Mouse (Mus musculus): Measurements from ENCODE around the gene Pde4dip.

The Pde4dip gene

DNA sequence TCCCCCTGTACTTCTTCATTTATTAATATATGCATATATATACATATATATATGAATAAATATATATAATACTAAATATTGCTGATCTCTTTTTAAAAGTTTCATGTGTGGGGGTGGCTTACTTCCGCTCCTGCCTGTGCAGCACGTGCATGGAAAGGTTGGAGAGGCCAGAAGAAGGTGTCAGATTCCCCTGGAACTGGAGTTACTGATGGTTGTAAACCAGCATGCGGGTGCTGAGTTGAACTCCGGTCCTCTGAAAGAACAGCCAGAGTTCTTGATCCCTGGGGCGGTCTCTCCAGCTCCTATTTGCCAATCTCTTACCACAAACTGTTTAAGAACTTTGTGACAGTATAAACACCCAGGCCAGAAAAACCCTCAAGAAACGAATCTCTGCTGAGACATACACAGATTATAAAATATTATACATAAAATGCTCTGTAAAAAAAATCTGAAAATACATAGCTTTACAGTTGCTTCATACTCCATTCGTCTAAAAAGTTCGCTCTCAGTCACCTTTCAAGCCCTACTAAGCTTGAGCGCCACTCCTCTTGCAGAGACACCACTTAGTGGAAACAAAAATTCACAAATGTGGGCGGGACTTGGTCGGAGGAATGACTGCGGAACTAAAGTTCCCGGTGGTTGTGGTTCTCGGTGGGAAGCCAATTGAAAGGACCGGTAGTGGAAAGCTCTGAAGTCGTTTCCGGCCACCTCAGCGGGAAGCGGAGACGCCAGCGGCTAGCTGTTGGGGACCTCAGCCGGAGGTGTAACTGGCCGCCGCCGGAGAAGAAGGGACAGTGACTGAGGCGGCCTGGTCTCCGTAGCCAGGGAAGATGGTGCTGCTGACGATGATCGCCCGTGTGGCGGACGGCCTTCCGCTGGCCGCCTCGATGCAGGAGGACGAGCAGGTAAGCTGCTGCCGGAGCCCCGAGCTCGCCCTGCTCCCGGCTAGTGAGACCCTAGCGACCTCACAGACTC lies 12.3 kb upstream of the Pde4dip start, which contains the start of gene Sec22b:
Sec22b (plus strand) TSS at position 675 of the 975 bp plus-strand sequence.
- DNase-seq (ENCODE audit: low spot score in 2 of 2), result peak; percentile 79 to 86

DNA sequence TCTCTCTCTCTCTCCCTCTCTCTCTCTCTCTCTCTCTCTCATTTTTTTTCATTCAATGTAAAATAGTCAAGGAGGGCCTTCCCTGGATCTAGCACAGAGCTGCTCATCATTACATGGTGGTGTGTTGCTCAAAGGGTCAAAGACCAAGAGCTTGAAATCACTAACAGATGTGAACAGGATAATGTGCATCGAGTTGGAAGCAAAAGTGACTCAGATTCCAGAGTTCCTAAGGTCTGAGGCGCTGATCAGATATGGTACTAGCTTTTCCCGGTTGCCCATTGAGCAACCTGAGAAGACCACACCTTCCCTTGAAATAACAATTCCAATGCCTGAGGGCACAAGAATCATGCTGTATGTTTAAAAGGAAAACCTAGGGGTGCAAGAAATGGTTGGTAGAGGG lies 9.9 kb upstream of the Pde4dip start:
- no peak for DNase-seq (ENCODE audit: low spot score in 2 of 2)

DNA sequence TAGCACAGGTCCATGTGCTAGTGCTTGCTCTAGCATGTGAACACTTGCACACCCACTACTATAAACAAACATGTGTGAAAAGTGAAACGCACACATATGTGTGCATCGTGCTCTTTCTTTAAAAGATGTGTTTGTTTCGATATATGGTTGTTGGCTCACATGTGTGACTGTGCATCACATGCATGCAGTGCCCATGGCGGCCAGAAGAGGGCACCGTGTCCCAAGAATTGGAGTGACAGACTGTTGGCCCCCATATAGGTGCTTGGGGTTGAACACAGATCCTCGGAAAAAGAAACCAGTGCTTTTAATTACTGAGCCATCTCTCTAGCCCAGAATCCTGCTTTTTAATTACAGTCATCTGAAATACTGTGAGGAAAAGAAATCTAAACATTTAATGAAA lies 6.2 kb upstream of the Pde4dip start:
- no peak for DNase-seq (ENCODE audit: low spot score in 2 of 2)

DNA sequence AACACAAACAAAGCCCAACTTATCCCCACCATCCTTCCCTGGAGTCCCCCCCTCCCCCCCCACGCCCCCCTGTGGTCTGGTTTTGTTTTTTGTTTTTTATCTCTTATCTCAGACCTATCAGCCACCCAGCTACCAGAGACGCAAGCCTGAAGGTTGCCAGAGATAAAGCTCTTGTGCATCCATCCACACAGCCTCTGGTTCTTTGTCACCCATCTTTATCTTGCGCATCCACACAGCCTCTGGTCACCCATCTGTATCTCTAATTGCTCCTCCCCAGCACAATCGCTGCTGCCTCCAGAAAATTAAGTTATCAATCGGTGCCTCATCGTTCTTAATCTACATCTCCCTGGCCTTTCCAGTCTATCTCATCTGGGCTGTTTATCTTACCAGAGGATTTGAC lies 1.7 kb upstream of the Pde4dip start:
- DNase-seq (ENCODE audit: low spot score in 2 of 2), result no peak

DNA sequence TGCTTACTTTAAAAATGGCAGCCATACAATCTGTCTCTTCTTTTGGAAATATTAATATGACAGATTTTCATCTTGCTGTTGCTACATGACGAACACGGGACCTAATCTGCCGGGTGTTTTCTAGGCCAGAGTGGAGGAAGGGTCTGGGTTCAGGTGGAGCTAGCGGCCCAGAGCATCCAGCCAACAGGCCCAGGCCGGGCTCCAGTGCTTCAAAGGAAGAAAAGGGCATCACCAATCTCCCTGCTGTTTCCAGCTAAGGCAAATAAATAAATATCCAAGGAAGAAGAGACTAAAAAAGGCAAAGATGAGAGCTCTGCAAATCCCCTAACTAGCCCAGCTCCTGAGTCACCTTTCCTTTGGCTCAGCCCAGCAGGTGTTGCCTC lies 731 bp downstream of the Pde4dip start:
- DNase-seq (ENCODE audit: low spot score in 2 of 2), result no peak

DNA sequence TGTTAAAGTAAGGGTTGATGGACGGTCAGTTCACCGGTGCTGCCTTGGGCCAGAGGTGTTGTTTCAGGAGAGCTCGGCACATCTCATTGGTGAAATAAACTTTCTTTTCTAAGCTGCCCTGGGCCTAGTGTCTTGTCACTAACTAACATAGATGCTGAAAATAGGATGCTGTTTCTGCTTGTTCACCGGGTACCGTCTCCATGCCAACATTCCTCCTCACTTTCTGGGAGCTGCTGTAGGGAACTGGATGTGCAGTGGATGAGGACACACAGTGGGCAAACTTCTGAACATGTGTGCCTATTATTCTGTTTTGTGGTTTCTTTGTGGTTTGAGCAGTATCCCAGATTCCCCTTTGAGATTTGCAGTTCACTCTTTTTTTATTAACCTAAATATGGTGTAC lies 6.9 kb downstream of the Pde4dip start:
- DNase-seq (ENCODE audit: low spot score in 2 of 2), result peak in 1 of 2 experiments; percentile 64

DNA sequence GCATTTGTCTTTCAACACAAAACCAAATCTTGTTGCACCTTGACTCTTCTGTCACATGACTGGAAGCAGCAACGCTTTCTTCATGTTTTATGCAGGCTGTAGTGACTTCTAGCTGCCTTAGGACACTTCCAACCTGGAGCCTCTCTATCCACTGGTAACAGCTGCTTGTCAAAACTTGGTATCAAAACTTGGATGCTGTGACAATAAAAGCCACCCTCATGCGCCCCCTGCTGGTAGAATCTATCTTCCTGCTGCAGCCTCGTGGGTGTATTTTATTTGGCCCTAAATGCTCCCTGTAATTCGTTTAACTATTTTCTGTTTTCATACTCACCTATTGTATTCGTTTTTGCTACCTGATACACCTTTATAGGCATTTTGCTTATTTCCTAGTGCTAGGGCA lies 9.3 kb downstream of the Pde4dip start:
- DNase-seq (ENCODE audit: low spot score in 2 of 2), result peak in 1 of 2 experiments; percentile 58

DNA sequence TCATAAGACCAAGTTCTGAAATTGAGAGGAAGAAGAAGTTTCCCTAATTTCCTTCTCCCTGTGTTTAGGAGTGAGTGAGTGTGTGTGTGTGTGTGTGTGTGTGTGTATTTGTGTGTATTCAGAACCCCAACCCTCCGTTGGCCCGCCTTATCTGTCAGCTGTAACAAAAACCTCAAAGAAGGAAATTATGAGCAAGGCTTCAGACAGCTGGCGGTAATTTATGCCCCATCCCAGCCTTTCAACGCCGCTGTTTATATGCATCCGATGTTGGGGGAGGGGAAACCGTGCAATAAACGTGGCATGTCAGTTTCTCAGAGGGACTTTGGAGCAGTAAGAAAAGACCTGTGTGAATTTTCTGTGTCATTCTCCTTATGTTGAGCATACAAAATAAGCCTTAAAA lies 12.2 kb downstream of the Pde4dip start:
- DNase-seq (ENCODE audit: low spot score in 2 of 2), result no peak

DNA sequence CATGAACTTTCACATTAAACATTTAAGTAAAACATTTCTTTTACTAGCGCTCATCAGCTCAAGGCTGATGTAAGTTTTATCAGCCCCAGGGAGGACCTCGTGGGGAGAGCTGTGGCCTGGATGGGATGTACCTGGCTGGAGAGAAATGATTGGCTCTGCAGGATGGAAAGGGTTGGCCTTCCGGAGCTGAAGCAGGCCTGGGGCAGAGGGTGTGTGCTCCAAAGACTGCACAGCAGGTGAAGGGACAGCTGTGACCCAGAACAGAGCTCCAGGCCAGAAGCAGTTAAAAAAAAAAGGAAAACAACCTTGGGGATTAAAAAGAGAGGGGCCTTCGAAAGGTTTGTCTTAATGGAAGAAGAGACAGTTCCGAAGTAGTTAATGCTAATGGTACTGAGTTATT lies 13.7 kb downstream of the Pde4dip start:
- no peak for DNase-seq (ENCODE audit: low spot score in 2 of 2)

DNA sequence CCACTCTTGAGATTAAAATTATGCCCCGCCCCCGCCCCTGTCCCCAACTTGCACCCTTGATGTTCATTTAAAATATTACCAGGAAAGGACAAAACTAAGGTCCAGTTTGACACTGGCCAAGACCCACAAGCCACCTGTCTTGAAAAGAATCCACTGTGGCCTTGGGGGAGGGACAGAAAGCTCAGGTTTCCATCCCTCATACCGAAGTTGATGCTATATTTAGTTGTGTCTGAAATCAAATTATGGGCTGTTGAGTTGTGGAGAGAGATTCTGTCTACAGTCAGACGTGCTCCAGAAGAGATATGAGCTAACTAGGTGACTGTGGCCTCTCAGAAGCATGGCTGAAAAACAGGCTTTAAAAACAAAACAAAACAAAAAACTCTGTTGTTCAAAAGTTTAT lies 18.8 kb downstream of the Pde4dip start:
- no peak for DNase-seq (ENCODE audit: low spot score in 2 of 2)

DNA sequence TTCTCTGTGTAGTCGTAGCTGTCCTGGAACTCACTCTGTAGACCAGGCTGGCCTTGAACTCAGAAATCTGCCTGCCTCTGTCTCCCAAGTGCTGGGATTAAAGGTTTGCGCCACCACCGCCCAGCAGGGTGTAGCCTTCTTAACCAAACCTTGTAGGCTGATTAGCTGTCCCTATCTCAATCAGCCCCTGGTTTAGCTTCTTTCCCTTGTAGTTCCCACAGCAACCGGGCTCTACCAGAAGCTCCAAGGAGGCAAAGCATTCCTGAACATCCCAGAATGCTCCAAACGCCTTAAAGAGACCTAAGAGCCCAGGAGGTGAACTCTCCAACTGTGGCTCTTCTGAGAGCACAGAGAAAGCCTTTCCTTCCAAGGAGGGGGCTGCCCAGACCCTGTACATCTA lies 19.8 kb downstream of the Pde4dip start:
- no peak for DNase-seq (ENCODE audit: low spot score in 2 of 2)

DNA sequence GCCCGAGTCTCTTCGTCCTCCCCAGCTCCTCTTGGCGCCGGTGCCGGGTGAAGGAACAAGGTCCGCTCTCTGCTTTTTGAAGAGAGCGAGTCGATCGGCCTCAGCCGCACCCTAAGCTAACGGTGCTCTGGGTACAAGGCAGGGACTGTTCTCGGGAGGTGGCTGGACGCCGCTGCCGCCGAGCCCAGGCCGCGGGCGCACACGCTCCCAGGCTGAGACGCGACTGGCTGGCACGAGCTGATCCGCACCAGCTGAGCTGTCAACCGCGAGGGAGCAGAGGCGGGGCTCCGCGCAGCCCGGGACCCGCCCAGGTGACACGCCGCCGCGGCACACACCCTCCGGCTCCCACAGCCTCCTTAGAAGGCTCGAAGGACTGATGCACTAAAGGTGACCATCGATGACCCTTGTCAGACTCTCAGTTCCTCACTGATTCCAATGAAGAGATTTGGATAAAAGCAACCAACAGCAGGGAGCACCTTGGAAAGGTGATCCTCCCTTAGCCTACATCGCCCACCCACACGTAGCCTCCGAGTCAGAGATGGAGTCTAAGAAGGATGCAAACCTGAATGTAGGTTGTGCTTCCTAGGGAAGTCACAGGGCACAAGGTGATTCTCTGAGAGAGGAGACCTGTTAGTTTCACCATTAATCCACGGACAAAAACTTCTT lies 20.4 kb downstream of the Pde4dip start:
- peak; percentile 77 to 78 for DNase-seq (ENCODE audit: low spot score in 2 of 2)

DNA sequence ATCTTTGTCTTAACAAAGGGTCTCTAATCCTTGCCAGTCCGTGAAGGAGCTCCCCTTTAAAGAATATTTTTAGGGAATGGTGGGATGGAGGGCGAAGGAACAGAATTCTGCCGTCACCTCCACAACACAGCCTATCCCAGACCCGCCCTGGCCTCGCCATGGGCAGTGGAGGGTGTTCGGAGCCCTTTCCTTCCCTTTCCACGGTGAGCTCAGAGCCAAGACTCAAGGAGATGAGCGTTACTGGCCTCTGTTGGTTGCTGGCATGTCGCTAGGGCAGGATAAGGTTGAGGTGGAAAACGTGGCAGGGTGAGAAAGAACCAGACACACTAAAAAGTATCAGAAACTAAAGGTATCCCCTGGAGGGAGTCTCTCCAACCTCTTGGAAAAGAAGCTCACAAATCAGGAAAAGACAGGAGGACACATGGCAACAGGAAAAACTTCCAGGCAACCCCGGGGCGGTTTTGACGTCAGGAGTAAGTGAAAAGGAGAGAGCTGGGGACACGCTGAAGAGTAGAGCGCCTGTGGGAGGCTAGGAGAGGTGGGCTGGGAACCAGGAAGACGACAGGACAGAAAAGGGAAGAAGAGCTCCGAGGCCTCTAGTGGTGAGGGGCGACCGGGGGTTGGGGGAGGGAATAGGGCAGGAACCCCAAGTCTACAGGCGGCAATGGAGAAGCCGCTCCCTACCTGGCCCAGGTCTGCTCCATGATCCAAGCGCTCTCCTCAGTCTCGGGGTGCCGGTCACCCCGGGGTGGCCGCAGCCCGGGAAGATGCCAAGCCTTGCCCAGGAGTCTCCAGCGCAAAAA lies 21.1 kb downstream of the Pde4dip start:
- peak in 1 of 2 experiments; percentile 60 for DNase-seq (ENCODE audit: low spot score in 2 of 2)

DNA sequence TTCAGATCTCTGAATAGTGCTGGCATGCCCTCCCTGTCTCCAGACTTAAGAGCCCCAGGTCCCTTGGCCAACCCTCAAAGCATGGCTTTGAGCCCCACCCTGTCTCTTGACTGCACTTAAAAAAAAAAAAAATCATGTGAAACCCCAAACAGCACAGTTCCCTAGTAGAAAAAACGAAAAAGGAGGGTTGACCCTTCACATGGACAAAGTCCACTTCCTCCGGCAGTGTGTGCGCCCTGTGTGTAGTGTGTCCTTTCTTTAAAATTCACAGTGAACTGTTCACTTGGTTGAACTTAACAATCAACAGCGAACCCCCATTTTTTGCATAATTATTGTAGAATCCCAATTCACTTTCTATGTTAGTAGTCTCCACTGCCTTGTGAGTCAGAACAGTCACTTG lies 21.8 kb downstream of the Pde4dip start:
- no peak for DNase-seq (ENCODE audit: low spot score in 2 of 2)

DNA sequence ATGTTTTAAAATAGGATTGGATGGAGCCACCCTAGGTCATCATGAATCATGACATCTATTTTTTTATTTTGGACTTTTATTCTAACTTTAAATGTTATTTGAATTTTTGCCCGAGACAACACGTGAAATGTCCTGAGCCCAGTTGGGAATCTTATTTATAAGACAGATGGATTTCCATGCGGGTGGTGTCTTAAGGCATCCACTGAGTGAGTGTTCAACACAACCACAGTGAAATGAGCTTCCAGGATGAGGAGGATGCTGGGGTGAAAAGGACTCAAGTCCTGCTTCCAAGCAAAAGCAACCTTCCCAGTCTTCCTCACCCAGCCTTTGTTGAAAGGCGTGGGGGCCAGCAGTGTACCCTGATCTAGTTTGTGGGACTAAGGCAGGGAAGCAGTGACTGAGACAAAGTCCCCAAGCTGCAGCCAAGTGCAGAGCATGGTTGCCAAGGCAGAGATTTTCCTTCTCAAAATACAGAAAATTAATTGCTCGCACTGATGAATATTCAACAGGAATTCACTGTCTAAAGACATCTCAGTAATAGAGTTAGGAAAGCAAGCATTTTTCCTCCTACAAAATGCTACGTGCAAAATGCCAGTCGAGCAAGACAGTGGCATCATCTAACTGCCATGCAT lies 27.6 kb downstream of the Pde4dip start:
- no peak for DNase-seq (ENCODE audit: low spot score in 2 of 2)

DNA sequence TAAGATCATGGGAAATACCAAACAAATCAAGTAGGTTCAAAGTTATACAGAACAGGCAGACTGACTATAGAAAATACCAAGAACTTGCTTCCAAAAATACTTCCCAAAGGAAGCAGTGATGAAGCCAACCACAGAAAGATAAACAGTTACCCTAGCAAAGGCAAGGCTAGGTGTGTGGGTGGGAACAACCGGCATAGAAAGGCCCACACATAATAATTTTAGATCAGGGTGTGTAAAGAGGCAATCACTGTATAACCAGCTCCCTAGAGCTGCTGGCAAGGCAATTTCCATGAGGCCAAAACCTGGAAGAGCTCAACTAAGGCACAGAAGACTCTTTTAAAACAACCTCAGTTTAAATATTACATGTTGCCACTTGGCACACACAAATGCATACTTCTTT lies 29.1 kb downstream of the Pde4dip start:
- peak; percentile 57 to 83 for DNase-seq (ENCODE audit: low spot score in 2 of 2)

DNA sequence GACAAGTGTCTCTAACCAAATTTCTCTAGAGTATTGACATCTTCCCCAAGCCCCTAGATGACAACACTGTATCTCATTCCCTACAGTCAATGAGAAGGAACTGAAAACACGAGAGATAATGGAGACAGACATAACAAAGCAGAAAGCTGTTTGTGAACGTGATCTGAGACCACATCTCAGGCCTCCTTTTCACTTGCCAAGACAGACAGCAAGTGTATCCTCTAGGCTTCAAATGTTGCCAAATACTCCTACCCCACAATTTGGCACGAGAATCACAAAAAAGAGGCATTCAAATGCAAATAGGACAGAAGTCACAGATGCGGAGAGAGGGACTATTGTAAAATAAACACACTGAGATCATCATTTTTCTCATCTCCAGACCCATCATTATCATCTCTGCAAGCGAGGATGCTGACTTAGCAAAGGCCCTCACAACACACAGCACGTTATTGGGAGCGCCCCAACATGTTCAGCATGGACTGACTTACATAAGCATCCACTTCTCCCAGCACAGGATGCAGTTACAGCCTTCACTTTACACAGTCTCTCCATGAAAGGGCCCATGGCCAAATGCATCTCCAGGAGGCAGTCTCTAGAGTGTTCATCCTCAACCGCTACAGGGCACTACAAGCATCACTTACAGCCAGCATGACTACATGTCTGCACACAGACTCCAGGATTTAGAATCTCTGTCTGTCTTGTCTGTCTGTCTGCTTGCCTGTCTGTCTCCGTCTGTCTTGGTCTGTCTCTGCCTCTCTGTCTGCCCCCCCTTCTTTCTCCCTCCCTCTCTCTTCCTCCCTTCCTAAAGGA lies 33.7 kb downstream of the Pde4dip start:
- peak in 1 of 2 experiments; percentile 64 for DNase-seq (ENCODE audit: low spot score in 2 of 2)

DNA sequence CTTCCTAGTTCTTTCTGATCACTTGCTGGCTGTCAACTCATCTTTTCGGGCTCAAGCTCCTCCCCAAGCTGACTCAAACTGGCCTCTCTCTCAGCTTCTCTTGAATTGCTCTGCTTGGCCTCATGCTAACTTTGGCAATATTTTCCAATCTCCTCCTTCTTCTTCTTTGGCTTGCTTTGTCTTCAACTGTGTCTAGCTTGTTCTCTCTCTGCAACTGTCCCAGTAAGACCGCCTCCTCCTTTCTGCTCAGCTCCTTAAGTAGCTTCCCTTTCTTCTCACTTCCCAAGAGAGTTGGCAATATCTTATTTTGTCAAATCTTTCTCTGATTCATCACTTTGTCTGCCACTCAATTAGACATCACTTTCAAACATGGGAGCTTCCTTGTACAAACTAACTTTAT lies 36.7 kb downstream of the Pde4dip start:
- DNase-seq (ENCODE audit: low spot score in 2 of 2), result no peak

DNA sequence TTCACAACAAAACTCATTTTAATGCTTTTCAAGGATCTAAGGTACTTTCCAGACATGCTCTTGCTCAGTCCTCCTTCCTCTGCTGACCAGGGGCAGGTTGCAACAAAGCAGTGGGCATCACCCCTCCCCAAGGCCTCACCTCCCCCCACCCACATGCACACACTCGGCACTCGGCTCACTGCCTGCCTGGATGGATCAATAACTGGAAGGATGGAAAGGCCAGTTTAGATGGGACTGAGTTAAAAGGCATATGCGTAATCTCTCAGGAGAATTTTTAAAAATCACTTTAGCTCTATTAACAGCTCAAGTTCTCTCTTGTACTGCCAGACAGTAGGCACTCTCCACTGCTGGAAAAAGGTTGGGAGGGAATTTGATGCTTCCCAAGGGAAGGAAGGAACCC lies 40.9 kb downstream of the Pde4dip start:
- DNase-seq (ENCODE audit: low spot score in 2 of 2), result no peak

DNA sequence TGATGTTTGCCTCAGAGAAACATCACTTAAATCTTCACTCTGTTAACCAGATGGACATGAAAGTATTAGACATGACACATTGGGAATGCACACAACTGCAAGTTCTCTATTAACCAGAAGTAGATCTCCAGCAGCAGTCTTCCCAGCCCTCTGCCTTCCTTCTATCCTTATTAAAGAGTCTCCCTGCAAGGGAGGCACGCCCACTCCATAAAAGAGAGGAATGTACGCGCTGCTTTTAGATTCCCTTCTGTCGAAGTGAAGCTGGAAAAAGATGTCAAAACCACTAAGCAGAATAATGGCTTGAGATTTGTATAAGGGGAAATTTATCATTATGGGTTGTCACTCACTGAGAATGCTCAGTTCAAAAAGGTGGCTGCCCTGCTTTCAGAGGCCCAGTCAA lies 42.1 kb downstream of the Pde4dip start:
- peak in 1 of 2 experiments; percentile 50 for DNase-seq (ENCODE audit: low spot score in 2 of 2)

DNA sequence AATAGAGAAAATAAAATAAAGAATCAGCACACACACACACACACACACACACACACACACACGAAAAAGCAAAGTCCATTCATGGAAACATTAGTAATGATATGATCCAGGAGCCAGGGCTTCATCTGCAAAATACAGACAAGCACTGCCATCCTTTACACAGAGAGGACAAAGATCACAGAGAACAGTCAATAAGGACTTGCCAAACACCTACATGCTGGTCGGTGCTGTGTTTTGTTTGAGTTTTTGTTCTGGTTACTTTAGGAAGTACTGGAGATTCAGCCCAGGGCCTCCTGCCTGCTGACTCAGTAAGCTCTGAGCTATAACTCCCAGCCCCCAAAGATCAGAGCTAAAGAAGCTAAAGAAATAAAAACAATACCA lies 43.7 kb downstream of the Pde4dip start:
- no peak for DNase-seq (ENCODE audit: low spot score in 2 of 2)

All from right cerebral cortex, postnatal 36 days (tissue).